Mouse (Mus musculus) CH12.LX (cell line): ENCODE results near the gene Tfap2e. TPM values are rescaled to one million over a fixed set of nuclear protein-coding genes. Genes with fewer than 3 reads are reported as not detected.

Experiments
- DNase-seq: peaks from one replicate; pipeline ENCODE4 v3.0.0-alpha.2; 2013; ENCODE audit errors: extremely low read depth
- H3K27ac ChIP-seq: 2 replicates; pipeline ENCODE4 v1.5.1; 2012; ENCODE audit warnings: low read depth, mild to moderate bottlenecking, control low read depth, moderate library complexity; ENCODE audit not compliant: insufficient read depth
- H3K27me3 ChIP-seq: replicated peaks from 2 replicates; pipeline ENCODE3; 2012; ENCODE audit warnings: inconsistent platforms
- H3K36me3 ChIP-seq, 2 experiments: replicated peaks in 1 of 2; 2 replicates each; pipeline versions ENCODE3 to v1.6.1; 2012; ENCODE audit warnings: inconsistent platforms in 1 of 2, low read length in 1 of 2, mild to moderate bottlenecking in 1 of 2, mixed read lengths in 1 of 2, moderate library complexity in 1 of 2; ENCODE audit not compliant: control insufficient read depth in 1 of 2, insufficient read depth in 1 of 2
- H3K4me1 ChIP-seq, 2 experiments: 2 replicates each; pipeline ENCODE4 v1.6.1; 2012; ENCODE audit warnings: inconsistent platforms in 1 of 2, moderate library complexity in 1 of 2; ENCODE audit not compliant: insufficient read depth in 2 of 2, control insufficient read depth in 1 of 2
- H3K4me2 ChIP-seq: 2 replicates; pipeline ENCODE4 v1.6.1; 2012; ENCODE audit warnings: low read depth, mild to moderate bottlenecking, control low read depth; ENCODE audit not compliant: poor library complexity, insufficient read depth, severe bottlenecking
- H3K4me3 ChIP-seq, 3 experiments: fragments of 150-350 bp in 1 of 3; sonication (generic) in 1 of 3; replicated peaks in 1 of 3; 2 replicates each; pipeline versions ENCODE3 to v1.5.1; 2011 to 2012; ENCODE audit warnings: low read depth in 2 of 3, low read length in 2 of 3, mild to moderate bottlenecking in 2 of 3, moderate library complexity in 2 of 3, control low read depth in 1 of 3, improper control_type of control experiment in 1 of 3, inconsistent platforms in 1 of 3, mixed read lengths in 1 of 3; ENCODE audit not compliant: poor library complexity in 1 of 3
- H3K79me2 ChIP-seq: replicated peaks from 2 replicates; pipeline ENCODE4 v1.6.1; 2012; ENCODE audit warnings: mild to moderate bottlenecking, moderate library complexity; ENCODE audit not compliant: control insufficient read depth, poor library complexity, insufficient read depth, severe bottlenecking; ENCODE audit errors: extremely low read depth
- H3K9ac ChIP-seq: 2 replicates; pipeline ENCODE4 v1.6.1; 2012; ENCODE audit warnings: low read depth, mild to moderate bottlenecking, control low read depth, moderate library complexity; ENCODE audit not compliant: insufficient read depth
- H3K9me3 ChIP-seq: replicated peaks from 2 replicates; pipeline ENCODE3; 2012; ENCODE audit warnings: low read length, inconsistent platforms, mixed read lengths
- BHLHE40 ChIP-seq: IDR thresholded peaks from 2 replicates; pipeline ENCODE4 v1.6.1; 2011; ENCODE audit warnings: mild to moderate bottlenecking, low read depth, low read length, improper control_type of control experiment
- CHD2 ChIP-seq: IDR thresholded peaks from 2 replicates; pipeline ENCODE4 v1.6.1; 2011; ENCODE audit warnings: low read length, improper control_type of control experiment
- CTCF ChIP-seq, 2 experiments: IDR thresholded peaks in 1 of 2; conservative IDR thresholded peaks in 1 of 2; 2 replicates each; pipeline ENCODE4 v1.5.1; 2011 to 2012; ENCODE audit warnings: low read depth in 2 of 2, low read length in 2 of 2, improper control_type of control experiment in 1 of 2, inconsistent platforms in 1 of 2, mild to moderate bottlenecking in 1 of 2, moderate library complexity in 1 of 2
- ELF1 ChIP-seq: IDR thresholded peaks from 2 replicates; pipeline ENCODE4 v1.6.1; 2014; ENCODE audit warnings: low read depth, mild to moderate bottlenecking, inconsistent platforms, low read length, improper control_type of control experiment
- ETS1 ChIP-seq: conservative IDR thresholded peaks from 2 replicates; pipeline ENCODE4 v1.6.1; 2012; ENCODE audit warnings: low read depth, mild to moderate bottlenecking, inconsistent platforms, low read length, improper control_type of control experiment, moderate library complexity
- GABPA ChIP-seq: IDR thresholded peaks from 2 replicates; pipeline ENCODE4 v1.6.1; 2012; ENCODE audit warnings: low read depth, low read length, improper control_type of control experiment, inconsistent platforms; ENCODE audit not compliant: insufficient replicate concordance
- HCFC1 ChIP-seq: IDR thresholded peaks from 2 replicates; pipeline ENCODE4 v1.6.1; 2012; ENCODE audit warnings: low read depth, mild to moderate bottlenecking, inconsistent platforms, low read length, improper control_type of control experiment
- JUN ChIP-seq: IDR thresholded peaks from 2 replicates; pipeline ENCODE4 v1.6.1; 2011; ENCODE audit warnings: low read depth, mild to moderate bottlenecking, low read length, improper control_type of control experiment, moderate library complexity; ENCODE audit not compliant: insufficient read depth
- MAX ChIP-seq: IDR thresholded peaks from 2 replicates; pipeline ENCODE4 v1.6.1; 2011; ENCODE audit warnings: low read length, improper control_type of control experiment
- NRF1 ChIP-seq: IDR thresholded peaks from 2 replicates; pipeline ENCODE4 v1.6.1; 2014; ENCODE audit warnings: low read depth, mild to moderate bottlenecking, inconsistent platforms, low read length, improper control_type of control experiment, moderate library complexity
- PAX5 ChIP-seq: IDR thresholded peaks from 2 replicates; pipeline ENCODE4 v1.6.1; 2012; ENCODE audit warnings: low read length, inconsistent platforms, mixed read lengths
- POLR2A ChIP-seq: IDR thresholded peaks from 2 replicates; pipeline ENCODE4 v1.6.1; 2011; ENCODE audit warnings: low read depth, mild to moderate bottlenecking, improper control_type of control experiment, low read length
- POLR2AphosphoS2 ChIP-seq: IDR thresholded peaks from 2 replicates; pipeline ENCODE4 v1.6.1; 2011; ENCODE audit warnings: low read depth, low read length, improper control_type of control experiment
- RAD21 ChIP-seq: IDR thresholded peaks from 2 replicates; pipeline ENCODE4 v1.6.1; 2011; ENCODE audit warnings: low read depth, mild to moderate bottlenecking, low read length, improper control_type of control experiment, moderate library complexity
- RCOR1 ChIP-seq: conservative IDR thresholded peaks from 2 replicates; pipeline ENCODE4 v1.6.1; 2012; ENCODE audit warnings: low read depth, mild to moderate bottlenecking, inconsistent platforms, low read length, improper control_type of control experiment
- SIN3A ChIP-seq: IDR thresholded peaks from 2 replicates; pipeline ENCODE4 v1.6.1; 2012; ENCODE audit warnings: low read length, improper control_type of control experiment, inconsistent platforms
- SMC3 ChIP-seq: IDR thresholded peaks from 2 replicates; pipeline ENCODE4 v1.6.1; 2011; ENCODE audit warnings: low read depth, low read length, improper control_type of control experiment
- ZC3H11A ChIP-seq: IDR thresholded peaks from 2 replicates; pipeline ENCODE4 v1.6.1; 2012; ENCODE audit warnings: low read depth, mild to moderate bottlenecking, inconsistent platforms, low read length, improper control_type of control experiment
- ZMIZ1 ChIP-seq: IDR thresholded peaks from 2 replicates; pipeline ENCODE4 v1.6.1; 2012; ENCODE audit warnings: low read depth, mild to moderate bottlenecking, inconsistent platforms, low read length, improper control_type of control experiment
- ZNF384 ChIP-seq: IDR thresholded peaks from 2 replicates; pipeline ENCODE4 v1.6.1; 2012; ENCODE audit warnings: low read depth, low read length, improper control_type of control experiment, inconsistent platforms
- dilution Hi-C: fragments of 300-500 bp; cut with MboI; formaldehyde crosslinking; loops from 2 replicates; pipeline ENCODE4 v1.14.3; 2020; ENCODE audit warnings: low sequenced_read_pairs; ENCODE audit not compliant: extremely low pct_unique_long_range_greater_than_20kb, extremely low pct_ligation_motif_present
- in situ Hi-C: fragments of 300-500 bp; cut with MboI; formaldehyde crosslinking; loops from 3 replicates; pipeline ENCODE4 v1.14.3; 2019; ENCODE audit warnings: low sequenced_read_pairs, low pct_ligation_motif_present, low pct_unique_long_range_greater_than_20kb, mixed read lengths
- polyA plus RNA-seq: library from polyadenylated mRNA; unstranded; fragments of >175 nt; gene quantifications from 2 replicates; pipeline ENCODE4 v1.2.1, GENCODE M21; 2012; ENCODE audit warnings: low read depth; ENCODE audit not compliant: insufficient read length
- total RNA-seq, 2 experiments: library from RNA; depleted of rRNA; stranded (reverse); fragments of 300-350 nt in 1 of 2; fragments of >200 nt in 1 of 2; gene quantifications; 2 replicates each; pipeline ENCODE4 v1.2.3; 2012 to 2014

Gene Tfap2e
- total and polyA plus RNA-seq, 3 experiments: not detected

DNA sequence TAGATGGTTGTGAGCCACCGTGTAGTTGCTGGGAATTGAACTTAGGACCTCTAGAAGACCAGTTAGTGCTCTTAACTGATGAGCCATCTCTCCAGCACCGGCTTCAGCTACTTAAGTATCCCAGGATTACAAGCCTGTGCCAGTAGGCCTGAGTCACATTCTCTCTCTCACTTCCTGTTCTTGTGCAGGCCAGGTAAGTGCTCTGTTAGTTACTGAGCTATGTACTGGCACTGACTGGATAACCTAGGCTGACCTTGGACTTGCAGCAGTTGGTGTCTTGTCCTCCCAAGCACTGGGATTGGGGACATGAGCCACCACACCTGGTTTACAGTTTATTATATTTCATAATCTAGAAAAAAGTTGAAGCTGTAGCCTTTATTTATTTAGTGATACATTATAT, 27.4 kb upstream of the Tfap2e start:
- DNase-seq: no peak
- Histone ChIP-seq H3K27ac (no peak overlapping the region), H3K36me3 (peaks cover 7 to 36% of the 10 kb centered on the region in 2 experiments), H3K27me3 (no peaks in the 10 kb centered on the region), H3K4me3 (no peak overlapping the region), H3K9me3 (no peaks in the 10 kb centered on the region), H3K79me2 (no peaks in the 10 kb centered on the region), H3K9ac (no peak overlapping the region), H3K4me1 (peaks cover 0 to 13% of the 10 kb centered on the region in 2 experiments; a peak in 2 of 4 replicates), H3K4me2 (no peak overlapping the region)
- dilution Hi-C loops: no loop called here
- TF ChIP-seq CTCF (conservative IDR thresholded peaks at IDR 0.05 in 1 of 2, IDR thresholded peaks at IDR 0.05 in 1 of 2; ENCODE audit: low read depth in 2 of 2, low read length in 2 of 2) (no peak), NRF1 (no peak), PAX5 (no peak), HCFC1 (no peak), SMC3 (no peak), RAD21 (no peak), ELF1 (no peak), POLR2A (no peak), JUN (no peak), ZNF384 (no peak), SIN3A (no peak), GABPA (no peak), RCOR1 (no peak), ZC3H11A (no peak), ZMIZ1 (no peak), MAX (no peak), CHD2 (no peak)
- in situ Hi-C loops: no loop called here

DNA sequence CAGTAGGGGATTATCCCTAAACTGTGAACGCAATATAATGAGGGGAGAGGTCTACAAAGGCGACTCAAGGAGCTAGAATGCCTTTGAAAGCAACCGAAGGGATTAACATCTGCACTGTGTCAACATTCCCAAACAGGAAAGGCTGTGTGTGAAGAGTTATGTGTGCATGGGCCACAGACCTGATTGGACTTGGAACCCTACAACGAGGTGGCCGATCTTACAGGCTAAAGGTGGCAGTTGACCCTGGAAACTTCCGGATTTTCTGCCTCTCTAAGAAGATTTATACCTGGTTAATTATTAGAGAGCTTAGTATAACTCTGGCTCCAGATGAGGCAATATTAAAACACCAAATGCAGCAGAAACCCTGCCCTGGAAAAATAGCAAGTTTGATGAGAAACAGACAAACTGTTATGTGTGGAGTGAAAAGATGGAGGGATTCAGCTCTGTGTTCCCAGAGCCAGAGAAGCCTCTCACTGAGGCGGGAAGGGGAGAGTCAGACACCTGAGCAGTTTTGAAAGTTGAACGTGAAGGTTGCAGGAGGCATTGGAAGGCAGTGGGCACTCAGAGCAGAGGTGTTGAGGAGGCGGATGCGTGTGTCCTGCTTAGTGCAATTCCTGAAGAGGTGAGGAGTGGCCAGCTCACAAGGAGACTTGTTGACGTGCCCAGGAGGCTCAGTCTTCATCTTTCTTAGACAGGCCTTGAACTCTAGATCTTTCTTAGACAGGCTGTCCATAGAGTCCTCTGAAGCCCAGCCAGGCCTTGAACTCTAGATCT, 26.7 kb upstream of the Tfap2e start:
- Histone ChIP-seq H3K79me2 (no peaks in the 10 kb centered on the region), H3K36me3 (peaks cover 12 to 41% of the 10 kb centered on the region in 2 experiments), H3K9ac (no peak overlapping the region), H3K9me3 (no peaks in the 10 kb centered on the region), H3K4me3 (no peak overlapping the region), H3K4me1 (peaks cover 0 to 13% of the 10 kb centered on the region in 2 experiments; a peak in 2 of 4 replicates), H3K4me2 (no peak overlapping the region), H3K27ac (no peak overlapping the region), H3K27me3 (no peaks in the 10 kb centered on the region)
- in situ Hi-C loops (no loop called here), dilution Hi-C loops (no loop called here)
- no peak for DNase-seq
- TF ChIP-seq BHLHE40 (no peak), ETS1 (no peak), HCFC1 (no peak), POLR2AphosphoS2 (no peak)
